Mouse (Mus musculus): ENCODE results near the gene Gusb. TPM values are rescaled to one million over a fixed set of nuclear protein-coding genes. Genes with fewer than 3 reads are reported as not detected.

Gusb gene
- polyA plus RNA-seq (2012; fragmentation: generic; extraction: Trizol), result 35.0 TPM

DNA sequence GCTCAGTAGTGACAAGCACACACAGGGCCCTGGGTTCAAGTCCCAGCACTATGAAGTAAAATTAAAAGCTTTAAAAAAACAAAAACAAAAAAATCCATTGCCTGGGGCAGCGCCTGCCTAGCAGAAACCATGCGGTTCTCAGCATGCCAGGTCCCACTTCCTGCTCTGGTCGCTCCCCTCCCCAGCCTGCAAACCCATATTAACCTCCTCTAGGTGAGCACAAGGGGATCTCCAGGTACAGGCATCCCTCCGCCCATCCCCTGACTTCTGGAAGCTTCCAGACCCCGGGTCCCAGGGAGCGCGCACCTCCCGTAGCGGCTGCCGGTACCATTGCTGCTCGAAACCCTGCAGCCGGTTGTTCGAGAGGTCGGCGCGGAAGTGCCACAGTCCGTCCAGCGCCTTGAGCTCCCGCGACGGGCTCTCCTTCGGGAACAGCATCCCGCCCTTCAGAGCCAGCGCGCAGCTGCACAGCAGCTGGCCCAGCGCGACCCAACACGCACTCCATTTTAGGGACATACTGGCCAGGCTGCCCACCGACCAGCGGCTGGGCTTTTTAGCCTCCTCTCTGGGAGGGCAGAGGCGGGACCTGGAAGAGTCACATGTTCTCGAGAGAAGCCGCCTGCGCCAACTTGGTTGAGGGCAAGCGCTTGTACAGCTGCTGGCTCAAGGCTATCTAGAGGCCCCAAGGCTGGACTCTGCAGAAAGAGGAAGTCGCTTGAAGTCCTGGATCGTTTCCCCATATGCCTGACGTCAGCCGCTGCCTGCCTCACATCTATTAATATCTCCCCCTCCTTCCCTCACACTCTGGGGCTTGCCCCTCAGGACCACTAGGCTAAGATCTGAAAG, at the start of gene Gusb:
TSS of gene Gusb (minus strand) at position 749 of the 846 bp plus-strand sequence.
- Histone ChIP-seq H3K27me3 (ENCODE audit: control insufficient read depth, insufficient read depth, insufficient read length) (no peaks in the 10 kb centered on the region), H3ac (ENCODE audit: control insufficient read depth, insufficient read length) (peak within 1 kb of the TSS; percentile 18), H3K36me3 (ENCODE audit: control insufficient read depth, insufficient read depth) (no peaks in the 10 kb centered on the region), H3K4me2 (ENCODE audit: low read depth) (peak within 1 kb of the TSS; percentile 74), H3K79me2 (ENCODE audit: control insufficient read depth, insufficient read depth) (no peaks in the 10 kb centered on the region), H3K4me3 (peak within 1 kb of the TSS; percentile 49)
- TF ChIP-seq REST (IDR thresholded peaks at IDR 0.05; ENCODE audit: insufficient read depth, insufficient read length) (no peak), TCF3 (IDR thresholded peaks at IDR 0.05; ENCODE audit: insufficient read length, low read depth) (no peak), USF1 (IDR thresholded peaks at IDR 0.05; ENCODE audit: low read depth) (peak; percentile 84), POLR2A (IDR thresholded peaks at IDR 0.05; ENCODE audit: insufficient read length, low read depth) (peak; percentile 86), MYOG (IDR thresholded peaks at IDR 0.05; ENCODE audit: control insufficient read depth in 1 of 3, insufficient read depth in 1 of 3, insufficient read length in 2 of 3, low read depth in 2 of 3) (peak; percentile 8 to 58 (median 52)), E2F4 (IDR thresholded peaks at IDR 0.05; ENCODE audit: insufficient read depth) (no peak), POLR2AphosphoS2 (IDR thresholded peaks at IDR 0.05; ENCODE audit: insufficient read length, low read depth) (peak; percentile 49), TCF12 (IDR thresholded peaks at IDR 0.05; ENCODE audit: insufficient read depth, poor library complexity, severe bottlenecking) (no peak), MYOD1 (IDR thresholded peaks at IDR 0.05; ENCODE audit: control insufficient read depth in 1 of 3, insufficient read length in 2 of 3, low read depth in 2 of 3) (peak in 2 of 3 experiments; percentile 38 to 64), CEBPB (IDR thresholded peaks at IDR 0.05; ENCODE audit: insufficient read depth, poor library complexity, severe bottlenecking) (no peak), SRF (IDR thresholded peaks at IDR 0.05; ENCODE audit: control insufficient read depth, insufficient read length, low read depth) (no peak)

DNA sequence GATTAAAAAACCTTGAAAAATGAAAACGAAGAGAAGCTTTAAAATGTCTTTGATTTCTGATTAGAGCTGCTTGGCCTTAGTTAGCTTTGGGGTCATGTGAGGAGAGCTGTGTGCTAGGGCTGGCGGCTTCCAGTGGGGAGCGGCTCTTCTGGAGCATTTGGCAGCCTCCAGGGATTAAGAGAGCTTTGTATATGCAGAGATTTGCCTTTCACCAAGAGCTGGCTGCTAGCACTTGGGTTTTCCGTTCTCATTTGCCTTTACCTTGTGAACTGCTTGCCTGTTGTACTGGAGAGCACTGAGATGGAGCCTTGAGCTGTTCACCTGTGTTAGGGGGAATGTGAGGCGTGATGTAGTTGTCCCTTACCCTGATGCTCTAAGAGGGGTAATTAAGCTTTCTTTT, 49.7 kb upstream of the Gusb start:
- Histone ChIP-seq H3K4me3 (no peak overlapping the region), H3K36me3 (ENCODE audit: control insufficient read depth, insufficient read depth) (peaks cover 13% of the 10 kb centered on the region), H3K79me2 (ENCODE audit: control insufficient read depth, insufficient read depth) (no peaks in the 10 kb centered on the region), H3K4me2 (ENCODE audit: low read depth) (no peak overlapping the region), H3K27me3 (ENCODE audit: control insufficient read depth, insufficient read depth, insufficient read length) (no peaks in the 10 kb centered on the region), H3ac (ENCODE audit: control insufficient read depth, insufficient read length) (no peak overlapping the region)
- TF ChIP-seq USF1 (IDR thresholded peaks at IDR 0.05; ENCODE audit: low read depth) (no peak), MAX (IDR thresholded peaks at IDR 0.05; ENCODE audit: low read depth) (no peak), POLR2A (IDR thresholded peaks at IDR 0.05; ENCODE audit: insufficient read length, low read depth) (no peak), POLR2AphosphoS2 (IDR thresholded peaks at IDR 0.05; ENCODE audit: insufficient read length, low read depth) (no peak), CEBPB (IDR thresholded peaks at IDR 0.05; ENCODE audit: insufficient read depth, poor library complexity, severe bottlenecking) (no peak), REST (IDR thresholded peaks at IDR 0.05; ENCODE audit: insufficient read depth, insufficient read length) (no peak)

DNA sequence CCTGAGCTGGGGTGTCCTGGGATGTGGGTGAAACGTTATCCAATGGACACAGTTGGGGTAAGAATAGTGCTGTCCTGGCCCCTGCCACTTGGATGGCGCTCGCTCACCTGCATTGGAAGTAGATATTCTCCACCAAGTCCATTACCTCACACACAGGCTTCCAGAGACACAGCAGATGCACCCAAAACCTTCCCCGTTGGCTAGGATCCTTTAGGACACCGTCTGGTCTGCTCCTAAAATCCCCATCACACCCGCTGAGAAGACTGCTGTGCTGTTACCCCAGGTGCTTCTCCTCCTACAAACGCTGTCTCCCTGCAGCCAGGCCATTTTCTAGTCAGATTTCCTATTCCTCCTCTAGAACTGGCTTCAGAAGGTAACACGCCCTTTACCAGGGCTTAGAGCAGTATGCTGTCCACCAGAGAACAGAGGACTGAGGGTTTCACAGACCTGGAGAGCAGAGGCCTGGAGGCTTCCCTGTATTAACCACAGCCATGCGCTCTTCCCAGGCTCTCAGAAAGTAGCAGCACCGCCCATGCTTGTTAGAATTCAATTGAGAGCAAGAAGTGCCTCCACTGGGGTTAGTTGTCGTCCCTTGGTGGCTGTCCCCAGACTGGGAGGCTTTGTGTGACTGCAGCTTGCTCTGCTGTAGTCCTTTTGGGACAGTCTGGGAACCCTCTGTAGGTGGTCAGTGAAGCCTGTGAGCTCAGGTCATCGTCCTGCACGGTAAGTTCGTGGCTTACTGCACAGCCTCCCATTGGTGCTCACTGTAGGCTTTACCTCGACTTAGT, 48.4 kb upstream of the Gusb start:
- H3K36me3 ChIP-seq (ENCODE audit: control insufficient read depth, insufficient read depth), result peaks cover 26% of the 10 kb centered on the region
- no peaks in the 10 kb centered on the region for H3K27me3 ChIP-seq (ENCODE audit: control insufficient read depth, insufficient read depth, insufficient read length)
- no peak overlapping the region for H3K4me2 ChIP-seq (ENCODE audit: low read depth)

DNA sequence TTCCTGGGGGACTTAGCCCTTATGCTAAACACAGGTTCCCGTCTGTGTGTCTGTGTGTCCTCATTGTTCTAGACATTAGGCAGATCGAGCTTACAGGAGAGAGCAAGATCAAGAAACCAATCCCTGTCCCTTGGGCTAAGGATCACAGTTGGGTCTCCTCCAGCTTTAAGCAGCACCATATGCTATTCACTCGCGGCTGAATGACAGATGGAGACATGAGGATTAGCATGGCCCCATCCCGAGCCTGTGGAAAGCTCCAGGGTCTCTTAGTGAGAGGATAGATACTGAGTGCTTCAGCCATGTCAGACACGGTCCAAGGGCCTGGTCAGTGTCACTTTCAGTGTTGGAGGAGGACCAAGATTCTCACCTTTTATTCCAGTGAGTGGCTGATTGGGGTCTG, 47.6 kb upstream of the Gusb start:
- H3K4me2 ChIP-seq (ENCODE audit: low read depth), result no peak overlapping the region

More for the DNA sequence above, 48.4 kb upstream of the Gusb start:
- Histone ChIP-seq H3K79me2 (ENCODE audit: control insufficient read depth, insufficient read depth) (no peaks in the 10 kb centered on the region), H3K4me3 (no peak overlapping the region), H3ac (ENCODE audit: control insufficient read depth, insufficient read length) (no peak overlapping the region)
- TF ChIP-seq POLR2AphosphoS2 (IDR thresholded peaks at IDR 0.05; ENCODE audit: insufficient read length, low read depth), result no peak
- TF ChIP-seq SRF (IDR thresholded peaks at IDR 0.05; ENCODE audit: control insufficient read depth, insufficient read length, low read depth), result no peak
- no peak for TF ChIP-seq MYOD1 (IDR thresholded peaks at IDR 0.05; ENCODE audit: control insufficient read depth in 1 of 3, insufficient read length in 2 of 3, low read depth in 2 of 3)
- no peak for TF ChIP-seq MYOG (IDR thresholded peaks at IDR 0.05; ENCODE audit: control insufficient read depth in 1 of 3, insufficient read depth in 1 of 3, insufficient read length in 2 of 3, low read depth in 2 of 3)
- no peak for TF ChIP-seq REST (IDR thresholded peaks at IDR 0.05; ENCODE audit: insufficient read depth, insufficient read length)
- no peak for TF ChIP-seq TCF12 (IDR thresholded peaks at IDR 0.05; ENCODE audit: insufficient read depth, poor library complexity, severe bottlenecking)
- no peak for TF ChIP-seq TCF3 (IDR thresholded peaks at IDR 0.05; ENCODE audit: insufficient read length, low read depth)
- TF ChIP-seq E2F4 (IDR thresholded peaks at IDR 0.05; ENCODE audit: insufficient read depth), result no peak
- no peak for TF ChIP-seq USF1 (IDR thresholded peaks at IDR 0.05; ENCODE audit: low read depth)
- TF ChIP-seq CEBPB (IDR thresholded peaks at IDR 0.05; ENCODE audit: insufficient read depth, poor library complexity, severe bottlenecking), result no peak
- TF ChIP-seq POLR2A (IDR thresholded peaks at IDR 0.05; ENCODE audit: insufficient read length, low read depth), result no peak
- TF ChIP-seq MAX (IDR thresholded peaks at IDR 0.05; ENCODE audit: low read depth), result no peak

More for the DNA sequence above, 47.6 kb upstream of the Gusb start:
- Histone ChIP-seq H3ac (ENCODE audit: control insufficient read depth, insufficient read length) (no peak overlapping the region), H3K36me3 (ENCODE audit: control insufficient read depth, insufficient read depth) (peaks cover 26% of the 10 kb centered on the region), H3K4me3 (no peak overlapping the region), H3K79me2 (ENCODE audit: control insufficient read depth, insufficient read depth) (no peaks in the 10 kb centered on the region), H3K27me3 (ENCODE audit: control insufficient read depth, insufficient read depth, insufficient read length) (no peaks in the 10 kb centered on the region)
- TF ChIP-seq MYOD1 (IDR thresholded peaks at IDR 0.05; ENCODE audit: control insufficient read depth in 1 of 3, insufficient read length in 2 of 3, low read depth in 2 of 3) (no peak), TCF3 (IDR thresholded peaks at IDR 0.05; ENCODE audit: insufficient read length, low read depth) (no peak), TCF12 (IDR thresholded peaks at IDR 0.05; ENCODE audit: insufficient read depth, poor library complexity, severe bottlenecking) (no peak), POLR2A (IDR thresholded peaks at IDR 0.05; ENCODE audit: insufficient read length, low read depth) (no peak), E2F4 (IDR thresholded peaks at IDR 0.05; ENCODE audit: insufficient read depth) (no peak), REST (IDR thresholded peaks at IDR 0.05; ENCODE audit: insufficient read depth, insufficient read length) (no peak)

All from myocyte (in vitro differentiated cells).